ENCODE assay signal across 9 mouse cellular contexts in genomic region chr14:54894296-54895151, GRCm38 (mm10). TPM values are rescaled to one million over a fixed set of nuclear protein-coding genes. Genes with fewer than 3 reads are reported as not detected.
DNase-seq lines count a peak whose midpoint lies in the region; ATAC-seq lines count a peak whose summit lies in the region.
"Had no signal": no experiment of that assay in that cellular context is flagged by ENCODE, and none has a peak within 500 bp of the region (broad histone marks: within the 10 kb centered on the region; RNA-seq: fewer than 3 reads in every experiment).

No protein-coding gene starts in this region.

- peaks cover 9% of the 10 kb centered on the region; the same call in 1 of the 2 replicates for H3K4me1 ChIP-seq in intestine, embryonic 15.5 days (replicated peaks)
- peaks cover 36% of the 10 kb centered on the region for H3K4me1 ChIP-seq in liver, embryonic 15.5 days (replicated peaks)
- peaks cover 8% of the 10 kb centered on the region; the same call in 1 of the 2 replicates for H3K4me1 ChIP-seq in neural tube, embryonic 11.5 days (ENCODE audit: control insufficient read depth, insufficient read depth, low read length)

- H3K27ac ChIP-seq in intestine, embryonic 15.5 days = peak overlapping the region; percentile 96
- H3K27ac ChIP-seq in liver, embryonic 15.5 days (replicated peaks) = peak overlapping the region; percentile 85
- H3K27ac ChIP-seq in neural tube, embryonic 11.5 days (ENCODE audit: low read depth, low read length) = peak overlapping the region; percentile 94

- peak overlapping the region; percentile 100 for H3K9ac ChIP-seq in intestine, embryonic 15.5 days
- H3K9ac ChIP-seq in liver, embryonic 15.5 days = peak overlapping the region; percentile 98
- peak overlapping the region; percentile 98 for H3K9ac ChIP-seq in neural tube, embryonic 11.5 days (ENCODE audit: low read length)

- no peaks in the 10 kb centered on the region for H3K9me3 ChIP-seq in intestine, embryonic 15.5 days
- H3K9me3 ChIP-seq in liver, embryonic 15.5 days (replicated peaks) = no peaks in the 10 kb centered on the region
- H3K9me3 ChIP-seq in neural tube, embryonic 11.5 days (ENCODE audit: control insufficient read depth, low read length) = no peaks in the 10 kb centered on the region

- H3K36me3 ChIP-seq in intestine, embryonic 15.5 days = peaks cover 17% of the 10 kb centered on the region
- H3K36me3 ChIP-seq in liver, embryonic 15.5 days (replicated peaks) = peaks cover 33% of the 10 kb centered on the region
- H3K36me3 ChIP-seq in neural tube, embryonic 11.5 days (ENCODE audit: control insufficient read depth, insufficient read depth, low read length) = peaks cover 11% of the 10 kb centered on the region

- H3K27me3 ChIP-seq in intestine, embryonic 15.5 days (replicated peaks) = no peaks in the 10 kb centered on the region
- no peaks in the 10 kb centered on the region for H3K27me3 ChIP-seq in liver, embryonic 15.5 days
- no peaks in the 10 kb centered on the region for H3K27me3 ChIP-seq in neural tube, embryonic 11.5 days (ENCODE audit: control insufficient read depth, insufficient read depth, low read length)

- under 1% methylated on average over 54 of the region's 54 CpGs for WGBS in intestine, embryonic 15.5 days
- WGBS in liver, embryonic 15.5 days (ENCODE audit: insufficient replicate concordance) = under 1% methylated on average over 53 of the region's 54 CpGs
- under 1% methylated on average over 44 of the region's 54 CpGs for WGBS in neural tube, embryonic 11.5 days

- peak; percentile 64 to 70 for DNase-seq in left cerebral cortex, postnatal 36 days (ENCODE audit: low spot score in 2 of 2)
- DNase-seq in left cerebral cortex, postnatal 25 days (ENCODE audit: low spot score in 2 of 2) = no peak
- peak; percentile 64 to 70 for DNase-seq in cerebellum, postnatal 36 days
- peak; percentile 48 for DNase-seq in gastrocnemius, adult 8-10 months (ENCODE audit: low spot score in 2 of 2)
- DNase-seq in neural tube, embryonic 11.5 days (ENCODE audit: low spot score) = peak; percentile 62
- DNase-seq in thymus, postnatal 25 days = peak; percentile 66

- peak overlapping the region; percentile 93 for H3K4me3 ChIP-seq in intestine, embryonic 15.5 days (replicated peaks)
- H3K4me3 ChIP-seq in liver, embryonic 15.5 days (replicated peaks) = peak overlapping the region; percentile 90
- H3K4me3 ChIP-seq in neural tube, embryonic 11.5 days (ENCODE audit: low read depth, low read length) = peak overlapping the region; percentile 93

- ATAC-seq in intestine, embryonic 15.5 days = peak; percentile 74
- ATAC-seq in liver, embryonic 15.5 days (ENCODE audit: insufficient read depth) = peak; percentile 63
- peak; percentile 55 for ATAC-seq in neural tube, embryonic 11.5 days (ENCODE audit: insufficient read depth, low FRiP score, low TSS enrichment)

- peak overlapping the region; percentile 61 for H3K4me2 ChIP-seq in intestine, embryonic 15.5 days (replicated peaks)
- H3K4me2 ChIP-seq in liver, embryonic 15.5 days = peak overlapping the region; percentile 89
- H3K4me2 ChIP-seq in neural tube, embryonic 11.5 days (ENCODE audit: low read depth) = peak overlapping the region; percentile 64

- intact Hi-C loops in left cerebral cortex, postnatal 36 days (cut with DNase I) = loop anchor here (5.0 kb wide), 1 partner anchor 198 kb away; the partner anchor contains the start of genes Thtpa and Zfhx2
- intact Hi-C loops in left cerebral cortex, postnatal 25 days (cut with DNase I) = loop anchor here (1.0 to 5.0 kb wide), 2 partner anchors 45 to 198 kb away; partner anchors contain the start of genes Thtpa and Zfhx2

RNA-seq across cellular contexts. Expression of gene Pabpn1, which starts 2.2 kb away (rescaled TPM):
- total RNA-seq in left cerebral cortex, postnatal 36 days (2021) = 100 to 1,000 TPM; 194 to 280 TPM
- total RNA-seq in left cerebral cortex, postnatal 25 days (2021) = 100 to 1,000 TPM; 204 to 231 TPM
- total RNA-seq in gastrocnemius, adult 8-10 months (2022) = 10 to 100 TPM; 44.2 to 55.9 (median 50.0) TPM
- 108 and 119 TPM in 2 replicates for polyA plus RNA-seq in intestine, embryonic 15.5 days (2015; fragmentation: Nextera tagmentation; extraction: Ambion mirVana)
- 38.6 and 46.2 TPM in 2 replicates for polyA plus RNA-seq in liver, embryonic 15.5 days (2015; fragmentation: Nextera tagmentation; extraction: Ambion mirVana)
- 171 and 179 TPM in 2 replicates for polyA plus RNA-seq in neural tube, embryonic 11.5 days (2014; fragmentation: Nextera tagmentation; extraction: Ambion mirVana)

RNA-seq across cellular contexts. Expression of gene Gm20521, which starts 11.3 kb away (rescaled TPM):
- not detected for total RNA-seq in left cerebral cortex, postnatal 36 days (2021)
- total RNA-seq in left cerebral cortex, postnatal 25 days (2021) = 10 to 100 TPM in 1 of 2 experiments, 1 to 10 TPM in 1; 3.2 to 16.8 TPM
- 1 to 10 TPM in 3 of 4 experiments, under 1 TPM in 1; 0.83 to 7.4 (median 3.1) TPM for total RNA-seq in gastrocnemius, adult 8-10 months (2022)
- polyA plus RNA-seq in intestine, embryonic 15.5 days (2015; fragmentation: Nextera tagmentation; extraction: Ambion mirVana) = 0.34 and 0.35 TPM in 2 replicates
- polyA plus RNA-seq in liver, embryonic 15.5 days (2015; fragmentation: Nextera tagmentation; extraction: Ambion mirVana) = not detected in 2 replicates
- 0.20 TPM in 1 of 2 replicates, not detected in the other for polyA plus RNA-seq in neural tube, embryonic 11.5 days (2014; fragmentation: Nextera tagmentation; extraction: Ambion mirVana)
- total RNA-seq: common myeloid progenitor, adult 5-6 weeks had no signal

RNA-seq across cellular contexts. Expression of gene Bcl2l2, which starts 11.3 kb away (rescaled TPM):
- 100 to 1,000 TPM; 131 to 145 TPM for total RNA-seq in left cerebral cortex, postnatal 36 days (2021)
- total RNA-seq in left cerebral cortex, postnatal 25 days (2021) = 100 to 1,000 TPM; 135 to 136 TPM
- total RNA-seq in gastrocnemius, adult 8-10 months (2022) = 10 to 100 TPM; 23.8 to 31.4 (median 26.8) TPM
- polyA plus RNA-seq in intestine, embryonic 15.5 days (2015; fragmentation: Nextera tagmentation; extraction: Ambion mirVana) = 3.6 and 4.7 TPM in 2 replicates
- 0.46 and 0.82 TPM in 2 replicates for polyA plus RNA-seq in liver, embryonic 15.5 days (2015; fragmentation: Nextera tagmentation; extraction: Ambion mirVana)
- polyA plus RNA-seq in neural tube, embryonic 11.5 days (2014; fragmentation: Nextera tagmentation; extraction: Ambion mirVana) = 2.9 and 3.7 TPM in 2 replicates

RNA-seq across cellular contexts. Expression of gene Ppp1r3e, which starts 17.2 kb away (rescaled TPM):
- total RNA-seq in left cerebral cortex, postnatal 36 days (2021) = 10 to 100 TPM; 15.2 to 17.2 TPM
- total RNA-seq in left cerebral cortex, postnatal 25 days (2021) = 10 to 100 TPM; 13.5 to 16.4 TPM
- 1 to 10 TPM; 3.6 to 5.3 (median 4.0) TPM for total RNA-seq in gastrocnemius, adult 8-10 months (2022)
- polyA plus RNA-seq in intestine, embryonic 15.5 days (2015; fragmentation: Nextera tagmentation; extraction: Ambion mirVana) = 2.3 TPM in 2 replicates
- 0.33 and 0.63 TPM in 2 replicates for polyA plus RNA-seq in liver, embryonic 15.5 days (2015; fragmentation: Nextera tagmentation; extraction: Ambion mirVana)
- polyA plus RNA-seq in neural tube, embryonic 11.5 days (2014; fragmentation: Nextera tagmentation; extraction: Ambion mirVana) = 1.3 and 1.5 TPM in 2 replicates

RNA-seq across cellular contexts. Expression of gene Slc22a17, which starts 18.4 kb away (rescaled TPM):
- total RNA-seq in left cerebral cortex, postnatal 36 days (2021) = 100 to 1,000 TPM; 618 to 651 TPM
- 100 to 1,000 TPM; 628 to 630 TPM for total RNA-seq in left cerebral cortex, postnatal 25 days (2021)
- total RNA-seq in gastrocnemius, adult 8-10 months (2022) = 1 to 10 TPM in 3 of 4 experiments, under 1 TPM in 1; 0.68 to 1.4 (median 1.2) TPM
- polyA plus RNA-seq in intestine, embryonic 15.5 days (2015; fragmentation: Nextera tagmentation; extraction: Ambion mirVana) = 30.2 and 33.2 TPM in 2 replicates
- polyA plus RNA-seq in liver, embryonic 15.5 days (2015; fragmentation: Nextera tagmentation; extraction: Ambion mirVana) = 2.2 TPM in 2 replicates
- 45.8 and 47.2 TPM in 2 replicates for polyA plus RNA-seq in neural tube, embryonic 11.5 days (2014; fragmentation: Nextera tagmentation; extraction: Ambion mirVana)

Comparison
In these comparisons a context has a peak if more than half of its experiments do, and no peak if none do; other contexts are left out.
1. DNase-seq: peak in left cerebral cortex, postnatal 36 days (2 of 2), cerebellum, postnatal 36 days (2 of 2), gastrocnemius, adult 8-10 months (2 of 2), neural tube, embryonic 11.5 days (single experiment) and thymus, postnatal 25 days (single experiment); none in left cerebral cortex, postnatal 25 days (0 of 2).
2. RNA of gene Bcl2l2, which starts 11.3 kb away (total RNA-seq): 131 to 145 TPM in left cerebral cortex, postnatal 36 days and 135 to 136 TPM in left cerebral cortex, postnatal 25 days; 23.8 to 31.4 TPM in gastrocnemius, adult 8-10 months; every median in the first group is over 4 times any median in the second.
3. Peak in every context shown above with its lines, with median percentiles within 50 percentile points of each other: ATAC-seq, H3K27ac ChIP-seq, H3K4me2 ChIP-seq, H3K4me3 ChIP-seq and H3K9ac ChIP-seq.